In genomic region chrX:56708592-56709370, GRCm38 (mm10) we compare ENCODE assay signal across 19 mouse cellular contexts.
"Had no signal": no experiment of that assay in that cellular context is flagged by ENCODE, and none has a peak within 500 bp of the region (broad histone marks: within the 10 kb centered on the region; RNA-seq: fewer than 3 reads in every experiment).

No protein-coding gene starts in this region.

- H3K27me3 ChIP-seq: limb, embryonic 15.5 days; liver, embryonic 12.5 days; midbrain, embryonic 12.5 days; neural tube, embryonic 13.5 days; neural tube, embryonic 15.5 days had no signal

- H3K4me1 ChIP-seq: limb, embryonic 15.5 days; liver, embryonic 12.5 days; midbrain, embryonic 12.5 days; neural tube, embryonic 13.5 days; neural tube, embryonic 15.5 days had no signal

- H3K4me2 ChIP-seq: limb, embryonic 15.5 days; liver, embryonic 12.5 days; midbrain, embryonic 12.5 days; neural tube, embryonic 13.5 days; neural tube, embryonic 15.5 days had no signal

- DNase-seq: lung, adult 18-20 months; midbrain, embryonic 14.5 days; retina, postnatal 1 day; right cerebral cortex, adult 18-20 months; right cerebral cortex, postnatal 25 days; right cerebral cortex, postnatal 4 days; spleen, adult 18-20 months; thymus, adult 18-20 months; thymus, postnatal 14 days; thymus, postnatal 36 days had no signal

- H3K4me3 ChIP-seq: limb, embryonic 15.5 days; liver, embryonic 12.5 days; midbrain, embryonic 10.5 days; midbrain, embryonic 12.5 days; myocyte; neural tube, embryonic 13.5 days; neural tube, embryonic 15.5 days had no signal

- H3K9ac ChIP-seq: limb, embryonic 15.5 days; liver, embryonic 12.5 days; liver, embryonic 14.5 days; midbrain, embryonic 12.5 days; neural tube, embryonic 13.5 days; neural tube, embryonic 15.5 days had no signal

- H3K27ac ChIP-seq: limb, embryonic 15.5 days; liver, embryonic 12.5 days; liver, embryonic 14.5 days; midbrain, embryonic 10.5 days; midbrain, embryonic 12.5 days; neural tube, embryonic 13.5 days; neural tube, embryonic 15.5 days had no signal

- H3K36me3 ChIP-seq: limb, embryonic 15.5 days; liver, embryonic 12.5 days; midbrain, embryonic 10.5 days; midbrain, embryonic 12.5 days; neural tube, embryonic 13.5 days; neural tube, embryonic 15.5 days had no signal

- ATAC-seq: liver, embryonic 12.5 days; midbrain, embryonic 16.5 days had no signal

- H3K9me3 ChIP-seq: limb, embryonic 15.5 days; liver, embryonic 12.5 days; midbrain, embryonic 10.5 days; midbrain, embryonic 12.5 days; neural tube, embryonic 13.5 days; neural tube, embryonic 15.5 days had no signal
